Mouse (Mus musculus) T-helper 2 cell (primary cell): ENCODE measurements at regions not wholly inside any gene's neighbourhood (a gene's known extent, or its start where the extent isn't known, plus 50 kb on each side); places are given as distances from the start of the nearest gene placed in this dataset.

Source experiments
- in situ Hi-C: fragments of 300-600 bp; cut with MboI, MseI; formaldehyde crosslinking; loops from one replicate; pipeline ENCODE4 v1.15.1; 2025; ENCODE audit warnings: high pct_unique_total_duplicates

- in situ Hi-C loops = no loop called here
Observed at GRCm38 (mm10) chr1:128975586-128975985, 297.5 kb upstream of the Thsd7b start.

DNA sequence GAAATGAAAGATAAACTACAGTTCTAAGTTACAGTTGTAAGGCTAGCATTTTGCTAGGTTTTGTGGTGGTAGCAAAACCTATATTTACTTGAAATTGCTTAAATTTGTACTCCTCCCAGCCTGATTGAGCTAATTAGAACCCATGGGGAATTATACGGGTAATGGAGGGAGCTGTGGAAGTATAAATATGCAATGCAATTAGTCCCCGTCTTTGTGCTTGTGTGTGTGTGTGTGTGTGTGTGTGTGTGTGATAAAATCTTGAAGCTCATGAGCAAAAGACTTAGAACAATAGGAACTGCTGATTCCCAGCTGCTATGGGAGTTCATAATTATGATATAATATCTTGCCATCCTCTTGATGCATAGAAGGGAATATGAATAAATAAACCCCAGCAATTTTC, 321.7 kb upstream of the Thsd7b start:
- in situ Hi-C loops = no loop called here

- in situ Hi-C loops = no loop called here
Observed at GRCm38 (mm10) chr1:128950512-128950911, 322.6 kb upstream of the Thsd7b start.

DNA sequence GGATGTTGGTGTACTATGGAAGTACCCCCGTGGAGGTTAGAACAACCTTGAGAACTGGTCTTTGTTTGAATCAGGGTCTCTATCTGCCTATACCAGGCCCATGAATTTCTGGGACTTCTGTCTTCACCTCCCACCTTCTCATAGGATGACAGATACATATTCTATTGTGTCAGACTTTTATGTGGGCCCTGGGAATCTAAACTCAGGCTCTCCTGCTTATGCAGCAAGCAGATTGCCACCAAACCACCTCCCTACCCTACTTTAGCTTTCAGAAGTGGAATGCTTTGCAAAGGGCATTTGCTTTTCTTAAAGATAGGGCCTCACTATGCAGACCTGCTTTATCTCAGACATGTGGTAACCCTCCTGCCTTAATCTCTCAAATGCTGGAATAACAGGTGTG, 322.7 kb upstream of the Cxcr4 start:
- in situ Hi-C loops = no loop called here

DNA sequence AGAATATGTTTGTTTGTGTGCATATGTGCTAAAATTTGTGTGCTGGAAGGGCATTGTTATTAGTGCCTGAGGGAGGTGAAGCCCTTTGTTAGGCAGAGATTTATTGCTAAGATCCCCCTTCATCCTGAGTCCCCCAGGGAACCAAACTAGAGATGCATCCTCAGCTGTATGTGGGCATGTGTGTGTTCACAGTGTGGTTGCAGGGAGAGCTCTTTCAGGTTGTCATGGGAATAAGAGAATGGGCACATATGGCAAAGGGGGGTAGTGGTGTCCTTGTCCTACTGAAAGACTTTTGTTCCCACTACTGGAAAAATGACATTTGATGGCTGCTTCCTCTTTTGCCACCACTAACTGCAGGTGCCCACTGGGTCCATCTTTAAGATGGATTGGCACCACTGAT, 320.4 kb upstream of the Cxcr4 start:
- in situ Hi-C loops = no loop called here

- in situ Hi-C loops = no loop called here
Observed at GRCm38 (mm10) chr1:128907566-128907965, 315.5 kb upstream of the Cxcr4 start.

- in situ Hi-C loops = no loop called here
Observed at GRCm38 (mm10) chr1:128898025-128898424, 305.9 kb upstream of the Cxcr4 start.

- in situ Hi-C loops = no loop called here
Observed at GRCm38 (mm10) chr1:128894546-128894945, 302.5 kb upstream of the Cxcr4 start.

GRCm38 (mm10) chr1:128878291-128878690, 286.2 kb upstream of the Cxcr4 start:
- in situ Hi-C loops = no loop called here

- in situ Hi-C loops = no loop called here
Observed at GRCm38 (mm10) chr1:128875289-128875688, 283.2 kb upstream of the Cxcr4 start.

DNA sequence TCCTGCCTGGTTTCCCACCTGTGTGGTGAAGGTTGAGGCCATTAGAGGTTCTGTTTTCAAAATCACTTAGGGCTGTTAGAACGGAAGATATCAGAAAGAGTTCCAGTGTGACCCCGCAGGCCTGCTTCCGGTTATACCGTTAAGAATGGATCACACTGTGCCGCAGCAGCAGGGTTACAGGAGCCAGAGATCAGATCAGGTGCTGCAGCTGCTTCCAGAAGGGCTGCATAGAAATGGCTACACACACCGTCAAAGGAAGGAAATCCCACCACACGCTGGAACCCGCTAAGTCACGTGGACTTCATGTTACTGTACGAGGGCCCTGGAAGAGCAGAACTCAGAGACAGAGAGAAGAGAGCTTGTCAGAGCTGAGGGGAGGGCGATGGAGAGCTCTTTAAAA, 282.1 kb upstream of the Cxcr4 start:
- in situ Hi-C loops = loop anchor here (25.0 kb wide), 1 partner anchor 1488 kb away; no protein-coding TSS in a partner anchor

DNA sequence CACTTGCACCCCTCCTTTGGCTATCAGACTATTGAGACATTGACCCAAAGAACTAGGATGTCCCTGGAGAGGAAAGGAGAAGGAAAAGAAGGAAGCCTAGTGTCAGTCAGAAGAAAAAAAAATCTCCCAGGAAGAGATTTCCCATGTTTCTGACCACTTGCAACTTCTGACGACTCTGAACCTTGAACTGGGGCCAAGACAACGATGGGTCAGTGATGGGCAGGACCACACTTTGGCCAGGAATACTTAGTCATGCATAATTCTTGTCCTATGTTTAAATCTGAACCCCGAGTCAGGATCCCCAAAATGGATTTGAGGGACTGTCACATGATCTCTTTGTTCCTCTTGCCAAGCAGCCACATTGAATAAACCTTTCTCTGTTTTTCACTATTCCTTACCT, 276.7 kb upstream of the Cxcr4 start:
- in situ Hi-C loops = loop anchor here (25.0 kb wide), 1 partner anchor 1494 kb away; no protein-coding TSS in a partner anchor

- in situ Hi-C loops = loop anchor here (25.0 kb wide), 1 partner anchor 1502 kb away; no protein-coding TSS in a partner anchor
Observed at GRCm38 (mm10) chr1:128860537-128860936, 268.4 kb upstream of the Cxcr4 start.

- in situ Hi-C loops = loop anchor here (25.0 kb wide), 1 partner anchor 1502 kb away; no protein-coding TSS in a partner anchor
Observed at GRCm38 (mm10) chr1:128860094-128860493, 268.0 kb upstream of the Cxcr4 start.

- in situ Hi-C loops = loop anchor here (25.0 kb wide), 1 partner anchor 1504 kb away; no protein-coding TSS in a partner anchor
Observed at GRCm38 (mm10) chr1:128858661-128859060, 266.6 kb upstream of the Cxcr4 start.

- in situ Hi-C loops = loop anchor here (25.0 kb wide), 1 partner anchor 1505 kb away; no protein-coding TSS in a partner anchor
Observed at GRCm38 (mm10) chr1:128856933-128857332, 264.8 kb upstream of the Cxcr4 start.

- in situ Hi-C loops = loop anchor here (25.0 kb wide), 1 partner anchor 1508 kb away; no protein-coding TSS in a partner anchor
Observed at GRCm38 (mm10) chr1:128854649-128855048, 262.6 kb upstream of the Cxcr4 start.

- in situ Hi-C loops = loop anchor here (25.0 kb wide), 1 partner anchor 1509 kb away; no protein-coding TSS in a partner anchor
Observed at GRCm38 (mm10) chr1:128853286-128853685, 261.2 kb upstream of the Cxcr4 start.

DNA sequence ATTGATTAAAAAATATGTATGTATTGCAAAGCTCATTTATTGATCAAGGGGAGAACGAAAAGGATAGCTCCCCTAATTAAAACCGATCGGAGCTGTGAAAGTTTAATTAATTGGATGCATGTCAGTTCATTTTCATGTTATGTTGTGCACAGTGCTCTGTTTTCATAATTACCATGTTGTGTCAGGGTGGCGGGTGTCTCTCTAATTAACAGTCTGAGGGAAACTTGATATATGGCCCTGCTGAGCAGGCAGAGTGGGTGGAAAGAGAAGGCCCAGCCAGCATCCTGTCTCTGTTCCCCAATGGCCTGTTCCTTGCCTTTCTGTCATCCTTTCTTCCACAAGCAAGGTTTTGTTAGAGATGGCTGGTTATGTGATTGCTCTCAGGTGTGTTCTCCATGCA, 245.3 kb upstream of the Cxcr4 start:
- in situ Hi-C loops = no loop called here

DNA sequence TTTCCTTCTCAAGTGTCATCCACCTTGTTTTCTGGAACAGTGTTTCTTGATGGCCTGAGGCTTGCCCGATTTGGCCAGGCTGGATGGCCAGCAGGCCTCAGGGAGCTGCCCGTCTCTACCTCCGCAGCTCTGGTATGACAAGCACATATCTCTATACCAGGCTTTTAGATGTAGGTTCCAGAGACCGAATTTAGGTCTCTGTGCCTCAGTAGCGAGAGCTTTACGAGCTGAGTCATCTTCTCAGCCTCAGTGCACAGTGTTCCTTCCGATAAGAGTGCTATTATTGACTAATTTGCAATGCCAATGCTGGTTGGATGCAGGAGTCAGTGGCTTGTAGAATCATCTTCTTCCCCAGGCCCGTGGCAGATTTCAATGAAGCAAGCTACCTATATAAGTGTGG, 243.4 kb upstream of the Cxcr4 start:
- in situ Hi-C loops = no loop called here

GRCm38 (mm10) chr1:128833096-128833715, 241.1 kb upstream of the Cxcr4 start:
- in situ Hi-C loops = loop anchor here (5.0 kb wide), 1 partner anchor 246 kb away; no protein-coding TSS in a partner anchor

GRCm38 (mm10) chr1:128832201-128832883, 240.2 kb upstream of the Cxcr4 start:
- in situ Hi-C loops = loop anchor here (5.0 kb wide), 1 partner anchor 245 kb away; no protein-coding TSS in a partner anchor
